ENCODE assay signal across 14 mouse cellular contexts in genomic region chr11:102396671-102397141, GRCm38 (mm10). TPM values are rescaled to one million over a fixed set of nuclear protein-coding genes. Genes with fewer than 3 reads are reported as not detected.
DNase-seq lines count a peak whose midpoint lies in the region; ATAC-seq lines count a peak whose summit lies in the region.
"Had no signal": no experiment of that assay in that cellular context is flagged by ENCODE, and none has a peak within 500 bp of the region (broad histone marks: within the 10 kb centered on the region; RNA-seq: fewer than 3 reads in every experiment).

No protein-coding gene starts in this region.

- ATAC-seq in liver, embryonic 13.5 days (ENCODE audit: low read depth) = no peak
- ATAC-seq in hindbrain, embryonic 11.5 days (ENCODE audit: low FRiP score) = no peak
- ATAC-seq in neural tube, embryonic 15.5 days (ENCODE audit: low FRiP score) = no peak
- no peak for ATAC-seq in monocyte, adult 5-6 weeks (replicated peaks; ENCODE audit: insufficient number of reproducible peaks, low FRiP score, low TSS enrichment, poor library complexity, severe bottlenecking)

- no peak overlapping the region for H3K4me3 ChIP-seq in liver, embryonic 13.5 days (replicated peaks)
- no peak overlapping the region for H3K4me3 ChIP-seq in hindbrain, embryonic 11.5 days (ENCODE audit: low read depth, low read length)
- peak overlapping the region; percentile 81 for H3K4me3 ChIP-seq in neural tube, embryonic 15.5 days (replicated peaks)
- H3K4me3 ChIP-seq: embryonic facial prominence, embryonic 12.5 days had no signal

- H3K9me3 ChIP-seq in liver, embryonic 13.5 days (replicated peaks) = no peaks in the 10 kb centered on the region
- no peaks in the 10 kb centered on the region for H3K9me3 ChIP-seq in hindbrain, embryonic 11.5 days (ENCODE audit: control insufficient read depth, low read length)
- no peaks in the 10 kb centered on the region for H3K9me3 ChIP-seq in neural tube, embryonic 15.5 days (replicated peaks)
- H3K9me3 ChIP-seq: embryonic facial prominence, embryonic 12.5 days had no signal

- peak overlapping the region; percentile 19; the same call in 1 of the 2 replicates for H3K9ac ChIP-seq in liver, embryonic 13.5 days
- H3K9ac ChIP-seq in hindbrain, embryonic 11.5 days (ENCODE audit: low read depth, low read length) = no peak overlapping the region
- H3K9ac ChIP-seq in neural tube, embryonic 15.5 days (replicated peaks) = peak overlapping the region; percentile 93
- H3K9ac ChIP-seq: embryonic facial prominence, embryonic 12.5 days had no signal

- H3K4me1 ChIP-seq in liver, embryonic 13.5 days (replicated peaks) = peaks cover 54% of the 10 kb centered on the region
- H3K4me1 ChIP-seq in hindbrain, embryonic 11.5 days (replicated peaks; ENCODE audit: control insufficient read depth, insufficient read depth, low read length) = peaks cover 16% of the 10 kb centered on the region
- peaks cover 71% of the 10 kb centered on the region for H3K4me1 ChIP-seq in neural tube, embryonic 15.5 days

- 0 out of 2 replicates have a peak, but pooled peaks cover under 1% of the 10 kb centered on the region for H3K36me3 ChIP-seq in liver, embryonic 13.5 days
- no peaks in the 10 kb centered on the region for H3K36me3 ChIP-seq in hindbrain, embryonic 11.5 days (ENCODE audit: control insufficient read depth, insufficient read depth, low read length)
- peaks cover 27% of the 10 kb centered on the region for H3K36me3 ChIP-seq in neural tube, embryonic 15.5 days
- H3K36me3 ChIP-seq: embryonic facial prominence, embryonic 12.5 days had no signal

- 69% methylated on average over 7 of the region's 7 CpGs for WGBS in liver, embryonic 13.5 days (ENCODE audit: insufficient replicate concordance)
- WGBS in hindbrain, embryonic 11.5 days = 82% methylated on average over 7 of the region's 7 CpGs
- WGBS in neural tube, embryonic 15.5 days = 56% methylated on average over 7 of the region's 7 CpGs

- H3K27me3 ChIP-seq in liver, embryonic 13.5 days = peaks cover 100% of the 10 kb centered on the region
- H3K27me3 ChIP-seq in hindbrain, embryonic 11.5 days (ENCODE audit: control insufficient read depth, insufficient read depth, low read length) = peaks cover 13% of the 10 kb centered on the region
- 0 out of 2 replicates have a peak, but pooled peaks cover 4% of the 10 kb centered on the region for H3K27me3 ChIP-seq in neural tube, embryonic 15.5 days (replicated peaks)

- H3K27ac ChIP-seq in liver, embryonic 13.5 days = no peak overlapping the region
- no peak overlapping the region for H3K27ac ChIP-seq in hindbrain, embryonic 11.5 days (ENCODE audit: low read depth, low read length)
- H3K27ac ChIP-seq in neural tube, embryonic 15.5 days (replicated peaks) = peak overlapping the region; percentile 98
- H3K27ac ChIP-seq: embryonic facial prominence, embryonic 12.5 days had no signal

- DNase-seq in liver, embryonic 13.5 days = no peak
- no peak for DNase-seq in liver
- DNase-seq in hindbrain, embryonic 11.5 days (ENCODE audit: low spot score) = no peak
- DNase-seq in left cerebral cortex, adult 8-10 months (ENCODE audit: low spot score in 2 of 2) = peak; percentile 23 to 78
- no peak for DNase-seq in spleen, adult 12 weeks (ENCODE audit: low spot score)
- no peak for DNase-seq in adrenal gland, adult 2 months
- DNase-seq: kidney, adult 2 months; lung, adult 2 months; thymus, postnatal 36 days had no signal

- no peak overlapping the region for H3K4me2 ChIP-seq in liver, embryonic 13.5 days
- peak overlapping the region; percentile 19 for H3K4me2 ChIP-seq in hindbrain, embryonic 11.5 days (replicated peaks; ENCODE audit: low read depth, low read length)
- H3K4me2 ChIP-seq in neural tube, embryonic 15.5 days = peak overlapping the region; percentile 92
- H3K4me2 ChIP-seq: embryonic facial prominence, embryonic 12.5 days had no signal

RNA-seq across cellular contexts. Expression of gene Rundc3a, which starts 3.5 kb away (rescaled TPM):
- polyA plus RNA-seq in liver, embryonic 13.5 days (2015; fragmentation: Nextera tagmentation; extraction: Ambion mirVana) = 1.5 and 1.7 TPM in 2 replicates
- 43.3 and 47.8 TPM in 2 replicates for polyA plus RNA-seq in hindbrain, embryonic 11.5 days (2014; fragmentation: Nextera tagmentation; extraction: Ambion mirVana)
- 100 to 1,000 TPM; 433 to 468 (median 439) TPM for total RNA-seq in left cerebral cortex, adult 8-10 months (2022)
- polyA plus RNA-seq in neural tube, embryonic 15.5 days (2015; fragmentation: Nextera tagmentation; extraction: Ambion mirVana) = 111 and 138 TPM in 2 replicates
- total RNA-seq in monocyte, adult 5-6 weeks (2017) = 4.8 TPM in 1 of 3 replicates, not detected in the others
- 10 to 100 TPM; 36.8 to 51.7 TPM for total RNA-seq in adrenal gland, adult 2 months (2021)
- 46.3 and 77.5 TPM in 2 replicates for polyA plus RNA-seq in adrenal gland, adult 2 months (2012; rRNA removed)
- total RNA-seq: gastrocnemius, adult 18-20 months had no signal

RNA-seq across cellular contexts. Expression of gene Slc25a39, which starts 11.0 kb away (rescaled TPM):
- polyA plus RNA-seq in liver, embryonic 13.5 days (2015; fragmentation: Nextera tagmentation; extraction: Ambion mirVana) = 388 and 390 TPM in 2 replicates
- 152 and 166 TPM in 2 replicates for polyA plus RNA-seq in hindbrain, embryonic 11.5 days (2014; fragmentation: Nextera tagmentation; extraction: Ambion mirVana)
- 10 to 100 TPM; 64.1 to 75.4 (median 68.9) TPM for total RNA-seq in left cerebral cortex, adult 8-10 months (2022)
- polyA plus RNA-seq in neural tube, embryonic 15.5 days (2015; fragmentation: Nextera tagmentation; extraction: Ambion mirVana) = 161 and 175 TPM in 2 replicates
- 20.2 to 30.1 TPM (median 25.0 TPM) in 3 replicates for total RNA-seq in monocyte, adult 5-6 weeks (2017)
- 100 to 1,000 TPM; 504 to 683 TPM for total RNA-seq in adrenal gland, adult 2 months (2021)
- 1,025 and 1,107 TPM in 2 replicates for polyA plus RNA-seq in adrenal gland, adult 2 months (2012; rRNA removed)

RNA-seq across cellular contexts. Expression of gene Slc4a1, which starts 30.7 kb away (rescaled TPM):
- polyA plus RNA-seq in liver, embryonic 13.5 days (2015; fragmentation: Nextera tagmentation; extraction: Ambion mirVana) = 734 and 914 TPM in 2 replicates
- polyA plus RNA-seq in hindbrain, embryonic 11.5 days (2014; fragmentation: Nextera tagmentation; extraction: Ambion mirVana) = 25.8 and 28.1 TPM in 2 replicates
- total RNA-seq in left cerebral cortex, adult 8-10 months (2022) = under 1 TPM in 3 of 4 experiments, not detected in 1; 0.08 to 0.41 (median 0.24) TPM
- 2.5 and 3.5 TPM in 2 replicates for polyA plus RNA-seq in neural tube, embryonic 15.5 days (2015; fragmentation: Nextera tagmentation; extraction: Ambion mirVana)
- total RNA-seq in monocyte, adult 5-6 weeks (2017) = 2.2 to 10.4 TPM (median 8.0 TPM) in 3 replicates
- under 1 TPM; 0.35 to 0.49 TPM for total RNA-seq in adrenal gland, adult 2 months (2021)
- 0.02 TPM in 1 of 2 replicates, not detected in the other for polyA plus RNA-seq in adrenal gland, adult 2 months (2012; rRNA removed)
- polyA plus RNA-seq: small intestine, adult 2 months had no signal

RNA-seq across cellular contexts. Expression of gene Grn, which starts 33.4 kb away (rescaled TPM):
- polyA plus RNA-seq in liver, embryonic 13.5 days (2015; fragmentation: Nextera tagmentation; extraction: Ambion mirVana) = 59.5 and 63.3 TPM in 2 replicates
- 43.3 and 47.2 TPM in 2 replicates for polyA plus RNA-seq in hindbrain, embryonic 11.5 days (2014; fragmentation: Nextera tagmentation; extraction: Ambion mirVana)
- 100 to 1,000 TPM in 2 of 4 experiments, 10 to 100 TPM in 2; 51.6 to 142 (median 80.2) TPM for total RNA-seq in left cerebral cortex, adult 8-10 months (2022)
- 92.1 and 96.3 TPM in 2 replicates for polyA plus RNA-seq in neural tube, embryonic 15.5 days (2015; fragmentation: Nextera tagmentation; extraction: Ambion mirVana)
- total RNA-seq in monocyte, adult 5-6 weeks (2017) = 62.3 to 97.9 TPM (median 97.8 TPM) in 3 replicates
- total RNA-seq in adrenal gland, adult 2 months (2021) = 100 to 1,000 TPM; 165 to 211 TPM
- polyA plus RNA-seq in adrenal gland, adult 2 months (2012; rRNA removed) = 251 and 310 TPM in 2 replicates

RNA-seq across cellular contexts. Expression of gene Fam171a2, which starts 50.8 kb away (rescaled TPM):
- polyA plus RNA-seq in liver, embryonic 13.5 days (2015; fragmentation: Nextera tagmentation; extraction: Ambion mirVana) = 0.25 and 0.41 TPM in 2 replicates
- 10.7 and 11.7 TPM in 2 replicates for polyA plus RNA-seq in hindbrain, embryonic 11.5 days (2014; fragmentation: Nextera tagmentation; extraction: Ambion mirVana)
- total RNA-seq in left cerebral cortex, adult 8-10 months (2022) = 100 to 1,000 TPM in 2 of 4 experiments, 10 to 100 TPM in 2; 88.3 to 104 (median 96.8) TPM
- polyA plus RNA-seq in neural tube, embryonic 15.5 days (2015; fragmentation: Nextera tagmentation; extraction: Ambion mirVana) = 23.8 and 28.3 TPM in 2 replicates
- not detected in 3 replicates for total RNA-seq in monocyte, adult 5-6 weeks (2017)
- 1 to 10 TPM; 2.8 to 8.3 TPM for total RNA-seq in adrenal gland, adult 2 months (2021)
- 18.1 and 22.9 TPM in 2 replicates for polyA plus RNA-seq in adrenal gland, adult 2 months (2012; rRNA removed)

Comparison
In these comparisons a context has a peak if more than half of its experiments do, and no peak if none do; other contexts are left out.
1. DNase-seq: peak in left cerebral cortex, adult 8-10 months (2 of 2); none in liver, embryonic 13.5 days (single experiment), liver (single experiment), hindbrain, embryonic 11.5 days (single experiment), spleen, adult 12 weeks (single experiment) and adrenal gland, adult 2 months (single experiment).
2. RNA of gene Rundc3a, which starts 3.5 kb away (polyA plus RNA-seq): 111 to 138 TPM in neural tube, embryonic 15.5 days, 43.3 to 47.8 TPM in hindbrain, embryonic 11.5 days and 46.3 to 77.5 TPM in adrenal gland, adult 2 months; 1.5 to 1.7 TPM in liver, embryonic 13.5 days; every median in the first group is over 10 times any median in the second.
3. RNA of gene Slc4a1, which starts 30.7 kb away (polyA plus RNA-seq): 734 to 914 TPM in liver, embryonic 13.5 days; 25.8 to 28.1 TPM in hindbrain, embryonic 11.5 days, 2.5 to 3.5 TPM in neural tube, embryonic 15.5 days and 0.02 TPM in adrenal gland, adult 2 months; every median in the first group is over 10 times any median in the second.